In genomic region chr6:29388606-29389080, GRCm38 (mm10) we compare ENCODE assay signal across 8 mouse cellular contexts. TPM values are rescaled to one million over a fixed set of nuclear protein-coding genes. Genes with fewer than 3 reads are reported as not detected.
DNase-seq lines count a peak whose midpoint lies in the region; ATAC-seq lines count a peak whose summit lies in the region.

No protein-coding gene starts in this region.

- ATAC-seq in hindbrain, embryonic 12.5 days (ENCODE audit: low FRiP score) = no peak
- ATAC-seq in lung, embryonic 15.5 days (ENCODE audit: borderline replicate concordance, extremely low read depth, low FRiP score, low TSS enrichment) = peak; percentile 97

- peak; percentile 62 for DNase-seq in adrenal gland, adult 8-10 months
- DNase-seq in cerebellum, postnatal 4 days (ENCODE audit: low spot score in 2 of 2) = peak; percentile 66 to 83
- peak; percentile 95 for DNase-seq in gastrocnemius, adult 18-20 months (ENCODE audit: low spot score)
- peak; percentile 81 to 88 for DNase-seq in layer of hippocampus, postnatal 10 days (ENCODE audit: low spot score in 2 of 2)
- DNase-seq in right cerebral cortex, postnatal 10 days (ENCODE audit: low spot score in 2 of 2) = peak; percentile 93
- no peak for DNase-seq in natural killer cell, adult 2 months (ENCODE audit: low spot score in 2 of 2)

- no peaks in the 10 kb centered on the region for H3K36me3 ChIP-seq in hindbrain, embryonic 12.5 days
- H3K36me3 ChIP-seq in lung, embryonic 15.5 days = no peaks in the 10 kb centered on the region

- H3K4me2 ChIP-seq in hindbrain, embryonic 12.5 days (replicated peaks) = peak overlapping the region; percentile 36; the same call in 1 of the 2 replicates
- H3K4me2 ChIP-seq in lung, embryonic 15.5 days = peak overlapping the region; percentile 65

- H3K4me1 ChIP-seq in hindbrain, embryonic 12.5 days = peaks cover 4% of the 10 kb centered on the region
- H3K4me1 ChIP-seq in lung, embryonic 15.5 days = peaks cover 23% of the 10 kb centered on the region

- 13% methylated on average over 11 of the region's 11 CpGs for WGBS in hindbrain, embryonic 12.5 days
- WGBS in lung, embryonic 15.5 days = 5% methylated on average over 11 of the region's 11 CpGs

- no peak overlapping the region for H3K27ac ChIP-seq in hindbrain, embryonic 12.5 days
- H3K27ac ChIP-seq in lung, embryonic 15.5 days = peak overlapping the region; percentile 82

- no peak overlapping the region for H3K9ac ChIP-seq in hindbrain, embryonic 12.5 days
- no peak overlapping the region; the same call in 1 of the 2 replicates for H3K9ac ChIP-seq in lung, embryonic 15.5 days

- H3K4me3 ChIP-seq in hindbrain, embryonic 12.5 days = no peak overlapping the region
- H3K4me3 ChIP-seq in lung, embryonic 15.5 days = peak overlapping the region; percentile 46

- H3K27me3 ChIP-seq in hindbrain, embryonic 12.5 days = peaks cover 16% of the 10 kb centered on the region
- H3K27me3 ChIP-seq in lung, embryonic 15.5 days = peaks cover 4% of the 10 kb centered on the region; the same call in 1 of the 2 replicates

- H3K9me3 ChIP-seq in hindbrain, embryonic 12.5 days (replicated peaks) = no peaks in the 10 kb centered on the region
- H3K9me3 ChIP-seq in lung, embryonic 15.5 days = no peaks in the 10 kb centered on the region

RNA-seq across cellular contexts. Expression of gene Opn1sw, which starts 0.4 kb away (rescaled TPM):
- not detected for total RNA-seq in adrenal gland, adult 8-10 months (2022)
- under 1 TPM in 1 of 2 experiments, not detected in 1; 0.26 TPM for total RNA-seq in gastrocnemius, adult 18-20 months (2021)
- 0.25 and 0.38 TPM in 2 replicates for polyA plus RNA-seq in hindbrain, embryonic 12.5 days (2016; fragmentation: Nextera tagmentation; extraction: Ambion mirVana)
- 1 to 10 TPM in 1 of 2 experiments, under 1 TPM in 1; 0.54 to 1.1 TPM for total RNA-seq in layer of hippocampus, postnatal 10 days (2021)
- 0.44 and 0.77 TPM in 2 replicates for polyA plus RNA-seq in lung, embryonic 15.5 days (2015; fragmentation: Nextera tagmentation; extraction: Ambion mirVana)

RNA-seq across cellular contexts. Expression of gene Ccdc136, which starts 7.5 kb away (rescaled TPM):
- 10 to 100 TPM in 1 of 4 experiments, 1 to 10 TPM in 3; 4.4 to 13.1 (median 5.7) TPM for total RNA-seq in adrenal gland, adult 8-10 months (2022)
- total RNA-seq in gastrocnemius, adult 18-20 months (2021) = 10 to 100 TPM; 11.8 to 12.2 TPM
- polyA plus RNA-seq in hindbrain, embryonic 12.5 days (2016; fragmentation: Nextera tagmentation; extraction: Ambion mirVana) = 35.6 and 36.0 TPM in 2 replicates
- 10 to 100 TPM; 60.7 to 66.7 TPM for total RNA-seq in layer of hippocampus, postnatal 10 days (2021)
- 7.8 and 9.1 TPM in 2 replicates for polyA plus RNA-seq in lung, embryonic 15.5 days (2015; fragmentation: Nextera tagmentation; extraction: Ambion mirVana)

RNA-seq across cellular contexts. Expression of gene Calu, which starts 40.8 kb away (rescaled TPM):
- total RNA-seq in adrenal gland, adult 8-10 months (2022) = 100 to 1,000 TPM; 121 to 136 (median 126) TPM
- 10 to 100 TPM; 71.3 to 96.1 TPM for total RNA-seq in gastrocnemius, adult 18-20 months (2021)
- 261 and 265 TPM in 2 replicates for polyA plus RNA-seq in hindbrain, embryonic 12.5 days (2016; fragmentation: Nextera tagmentation; extraction: Ambion mirVana)
- 100 to 1,000 TPM; 105 to 109 TPM for total RNA-seq in layer of hippocampus, postnatal 10 days (2021)
- polyA plus RNA-seq in lung, embryonic 15.5 days (2015; fragmentation: Nextera tagmentation; extraction: Ambion mirVana) = 427 and 444 TPM in 2 replicates

RNA-seq across cellular contexts. Expression of gene Flnc, which starts 44.4 kb away (rescaled TPM):
- total RNA-seq in adrenal gland, adult 8-10 months (2022) = 1 to 10 TPM; 2.9 to 8.6 (median 5.2) TPM
- 100 to 1,000 TPM; 349 to 691 TPM for total RNA-seq in gastrocnemius, adult 18-20 months (2021)
- 11.8 and 14.5 TPM in 2 replicates for polyA plus RNA-seq in hindbrain, embryonic 12.5 days (2016; fragmentation: Nextera tagmentation; extraction: Ambion mirVana)
- total RNA-seq in layer of hippocampus, postnatal 10 days (2021) = 1 to 10 TPM; 4.0 to 4.4 TPM
- 5.8 and 6.7 TPM in 2 replicates for polyA plus RNA-seq in lung, embryonic 15.5 days (2015; fragmentation: Nextera tagmentation; extraction: Ambion mirVana)

Comparison
In these comparisons a context has a peak if more than half of its experiments do, and no peak if none do; other contexts are left out.
1. DNase-seq: peak in adrenal gland, adult 8-10 months (single experiment), cerebellum, postnatal 4 days (2 of 2), gastrocnemius, adult 18-20 months (single experiment), layer of hippocampus, postnatal 10 days (2 of 2) and right cerebral cortex, postnatal 10 days (2 of 2); none in natural killer cell, adult 2 months (0 of 2).
2. RNA of gene Ccdc136, which starts 7.5 kb away (total RNA-seq): 60.7 to 66.7 TPM in layer of hippocampus, postnatal 10 days; 11.8 to 12.2 TPM in gastrocnemius, adult 18-20 months and 4.4 to 13.1 TPM in adrenal gland, adult 8-10 months; every median in the first group is over 4 times any median in the second.